Mouse (Mus musculus) kidney, postnatal 14 days (tissue): ENCODE measurements around the gene Smim22.

ENCODE experiments used
- DNase-seq: peaks from one replicate; pipeline ENCODE4 v3.0.0; 2022; ENCODE audit warnings: mixed read lengths

Smim22 gene

DNA sequence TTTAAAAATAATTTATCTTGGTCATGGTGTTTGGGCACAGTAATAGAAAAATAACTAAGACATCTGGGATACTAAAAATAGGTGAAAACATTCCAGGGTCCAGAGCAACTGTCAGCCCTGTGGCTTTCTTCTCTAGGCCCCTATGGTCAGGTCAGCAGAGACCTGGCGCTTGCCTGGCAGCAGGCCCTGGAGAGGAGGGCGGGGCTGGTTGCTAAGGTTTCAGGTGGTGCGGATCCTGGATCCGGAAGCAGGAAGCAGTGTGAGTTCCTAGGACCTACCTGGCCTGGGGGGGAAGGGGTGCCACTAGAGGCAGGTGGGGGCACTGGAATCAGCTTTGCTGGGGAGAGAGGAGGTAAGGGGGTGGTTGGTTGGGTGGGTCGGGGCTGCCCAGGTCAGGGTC, at the start of gene Smim22:
Gene Smim22 (plus strand): TSS at position 222 of the 400 bp plus-strand sequence.
- DNase-seq, result peak; percentile 84

DNA sequence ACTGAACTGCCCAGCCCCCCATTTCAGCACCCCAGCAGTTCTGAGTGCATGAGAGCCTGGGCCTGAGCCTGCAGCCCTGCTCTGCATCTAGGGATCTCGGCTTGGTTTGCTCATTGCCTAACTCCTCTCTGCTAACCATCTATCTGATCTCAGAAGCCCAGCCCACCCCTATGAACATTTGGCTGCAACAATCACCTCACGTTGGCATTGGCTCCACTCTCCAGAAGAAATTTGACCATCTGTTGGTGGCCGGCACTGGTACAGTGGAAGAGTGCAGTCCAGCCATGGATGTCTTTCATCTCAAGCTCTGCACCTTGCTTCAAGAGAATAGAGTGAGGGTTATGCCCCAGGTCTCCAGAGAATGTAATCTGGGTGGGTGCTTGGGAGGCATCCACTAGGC, 49.6 kb upstream of the Smim22 start:
- DNase-seq, result no peak

DNA sequence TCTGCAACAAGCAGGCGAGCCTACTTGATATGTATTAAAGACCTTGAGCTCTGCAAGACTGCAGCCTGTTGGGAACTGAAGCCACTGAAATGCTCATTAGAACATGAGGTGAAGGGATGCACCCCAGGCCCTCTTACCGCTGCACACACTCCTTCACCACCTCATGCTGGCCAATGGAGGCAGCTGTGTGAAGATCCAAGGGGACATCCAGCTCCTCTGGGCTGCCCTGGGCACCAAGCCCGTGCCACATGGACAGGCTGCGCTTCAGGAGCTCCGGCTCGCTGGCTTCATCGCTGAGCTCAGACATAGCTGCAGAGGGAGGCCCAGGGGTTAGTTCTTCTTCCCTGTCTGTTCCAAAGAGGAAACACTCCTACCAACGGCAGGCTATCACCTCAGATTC, 46.8 kb upstream of the Smim22 start:
- no peak for DNase-seq

DNA sequence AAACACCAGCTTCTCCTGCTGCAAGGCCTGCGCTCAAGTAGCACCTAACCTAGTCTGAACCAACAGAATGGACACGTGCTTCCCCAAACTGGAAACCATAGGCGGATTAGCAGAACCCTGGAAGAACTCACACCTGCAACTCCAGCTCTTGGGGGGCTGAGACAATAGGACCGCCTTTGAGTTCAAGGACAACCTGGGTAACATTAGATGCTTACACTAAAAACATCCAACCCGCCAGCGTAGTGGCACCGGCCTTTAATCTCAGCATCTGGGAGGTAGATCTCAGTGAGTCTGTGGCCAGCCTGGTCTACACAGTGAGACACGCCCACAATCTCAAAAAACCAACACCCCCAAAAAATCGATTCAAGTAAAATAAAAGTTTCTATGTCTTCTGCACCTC, 43.7 kb upstream of the Smim22 start:
- DNase-seq, result no peak

DNA sequence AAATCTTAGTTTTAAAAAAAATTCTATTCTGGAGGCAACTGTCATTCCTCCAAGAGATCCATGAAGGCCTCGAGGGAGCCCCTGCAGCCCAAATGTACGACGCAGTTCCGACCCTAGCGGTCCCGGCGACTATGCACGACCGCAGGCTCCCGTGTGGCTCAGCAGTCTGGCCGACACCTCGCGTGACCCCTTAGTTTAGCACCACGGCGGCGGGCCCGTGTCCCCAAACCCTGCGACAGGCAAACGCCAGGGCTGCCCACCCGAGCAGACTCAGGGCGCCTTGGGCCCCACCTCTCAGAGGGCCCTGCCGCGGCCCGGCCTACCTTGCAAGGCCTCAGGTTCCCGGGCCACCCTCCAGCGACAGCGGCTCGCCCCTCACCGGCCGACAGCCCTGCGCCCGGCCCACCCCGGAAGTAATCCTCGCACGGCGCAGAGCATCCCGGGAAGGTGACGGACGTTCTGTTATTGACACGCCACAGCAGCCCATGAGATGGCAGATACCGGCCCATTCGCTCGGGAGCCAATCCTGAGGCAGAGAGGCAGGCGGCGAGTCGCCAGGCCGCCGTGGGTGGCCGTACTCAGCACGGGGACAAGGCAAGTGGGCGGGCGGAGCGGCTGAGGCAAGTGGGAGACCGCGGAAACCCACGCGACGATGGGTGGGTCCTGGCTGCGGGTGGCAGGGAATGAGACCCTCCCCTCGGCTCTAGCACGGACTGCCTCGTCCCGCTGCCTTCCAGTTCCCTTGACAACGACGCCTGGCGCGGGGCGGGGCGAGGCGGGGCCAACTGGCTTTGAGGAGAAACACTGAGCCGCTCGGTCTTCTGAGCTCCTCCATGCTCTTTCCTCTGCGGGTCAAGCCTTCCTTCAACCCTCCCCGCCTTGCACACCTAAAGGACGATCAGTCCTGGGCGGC, 43.0 kb upstream of the Smim22 start, which contains the start of gene Anks3:
Gene Anks3 (minus strand): TSS at position 409 of the 913 bp plus-strand sequence.
- DNase-seq, result peak; percentile 99

DNA sequence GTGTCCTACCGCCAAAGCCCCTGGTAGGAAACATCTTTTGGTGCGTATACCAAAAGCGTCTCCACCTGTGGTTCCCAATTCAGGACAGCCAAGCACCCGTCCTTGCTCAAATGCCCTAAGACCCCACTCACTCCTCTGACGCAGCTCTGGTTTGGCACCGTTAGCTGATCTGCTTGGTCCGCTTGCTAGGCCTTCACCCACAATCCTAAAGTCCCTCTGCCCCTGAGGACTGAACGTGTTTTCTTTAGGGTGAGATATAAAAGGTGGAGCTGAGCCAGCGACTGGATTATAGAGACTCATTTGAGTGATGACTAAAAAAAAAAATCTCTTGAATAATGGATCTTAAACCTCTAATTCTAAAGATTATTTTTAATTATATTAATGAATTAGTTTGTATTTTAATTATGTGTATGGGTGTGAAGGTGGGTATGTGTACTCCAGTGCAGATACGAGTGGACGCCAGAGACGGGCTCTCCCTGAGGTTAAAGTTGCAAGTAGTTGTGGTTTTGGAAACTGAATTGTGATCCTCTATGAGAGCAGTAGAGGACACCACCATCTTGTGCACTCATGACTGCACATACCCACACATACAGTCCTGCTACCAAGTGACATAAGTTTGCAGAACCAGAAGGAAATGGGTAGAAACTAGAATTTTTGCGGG, 42.2 kb upstream of the Smim22 start:
- DNase-seq, result no peak

DNA sequence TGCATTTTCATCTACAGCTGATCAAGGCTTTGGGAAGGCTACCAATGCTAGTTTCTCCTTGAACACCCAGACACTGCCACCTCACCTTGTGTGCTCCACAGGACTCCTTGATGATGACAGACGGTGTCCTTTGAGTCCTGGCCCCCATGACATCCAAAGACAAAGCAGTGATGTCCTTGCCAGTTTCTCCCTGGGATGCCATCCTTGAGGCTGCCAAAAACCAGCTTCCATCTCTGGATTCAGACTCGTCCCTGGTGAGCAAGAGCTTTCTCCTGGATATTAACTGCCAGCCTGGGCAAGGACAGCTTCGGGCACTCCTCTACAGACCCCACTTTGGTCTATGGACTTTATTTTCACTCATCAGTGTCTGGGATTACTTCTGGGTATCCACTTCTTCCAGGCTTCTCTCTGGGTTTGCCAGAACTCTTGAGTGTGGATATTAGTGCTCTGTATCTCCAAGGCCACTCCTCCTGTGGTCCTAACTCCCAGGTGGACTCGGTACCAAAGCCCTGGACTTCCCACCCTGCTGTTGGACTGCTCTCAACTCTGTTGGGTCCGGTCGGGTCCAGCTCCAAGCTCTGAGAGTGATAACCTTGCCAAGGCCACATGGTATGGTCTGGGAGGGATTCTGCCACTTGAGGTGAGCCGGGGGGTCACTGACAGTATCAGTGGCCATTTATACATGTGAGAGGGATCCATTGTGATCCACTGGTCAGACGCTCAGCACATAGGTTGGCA, 41.5 kb upstream of the Smim22 start:
- no peak for DNase-seq

DNA sequence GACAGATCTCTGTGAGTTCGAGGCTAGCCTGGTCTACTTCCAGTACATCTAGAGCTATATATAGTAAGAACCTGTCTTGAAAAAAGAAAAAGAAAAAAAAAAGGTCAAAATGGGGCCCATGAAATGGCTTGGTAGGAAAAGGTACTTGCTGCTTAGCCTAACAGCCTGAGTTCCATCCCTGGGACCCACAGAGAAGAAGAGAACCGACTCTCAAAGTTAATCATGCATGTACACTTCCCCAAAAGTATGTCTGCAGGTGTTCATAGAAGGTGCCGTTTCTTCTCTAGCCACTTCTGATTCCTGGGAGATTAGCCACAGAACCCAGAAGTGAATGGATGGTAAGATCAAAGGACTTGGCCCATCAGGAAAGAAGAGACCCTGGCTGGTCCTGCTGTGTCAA, 38.7 kb upstream of the Smim22 start:
- no peak for DNase-seq

DNA sequence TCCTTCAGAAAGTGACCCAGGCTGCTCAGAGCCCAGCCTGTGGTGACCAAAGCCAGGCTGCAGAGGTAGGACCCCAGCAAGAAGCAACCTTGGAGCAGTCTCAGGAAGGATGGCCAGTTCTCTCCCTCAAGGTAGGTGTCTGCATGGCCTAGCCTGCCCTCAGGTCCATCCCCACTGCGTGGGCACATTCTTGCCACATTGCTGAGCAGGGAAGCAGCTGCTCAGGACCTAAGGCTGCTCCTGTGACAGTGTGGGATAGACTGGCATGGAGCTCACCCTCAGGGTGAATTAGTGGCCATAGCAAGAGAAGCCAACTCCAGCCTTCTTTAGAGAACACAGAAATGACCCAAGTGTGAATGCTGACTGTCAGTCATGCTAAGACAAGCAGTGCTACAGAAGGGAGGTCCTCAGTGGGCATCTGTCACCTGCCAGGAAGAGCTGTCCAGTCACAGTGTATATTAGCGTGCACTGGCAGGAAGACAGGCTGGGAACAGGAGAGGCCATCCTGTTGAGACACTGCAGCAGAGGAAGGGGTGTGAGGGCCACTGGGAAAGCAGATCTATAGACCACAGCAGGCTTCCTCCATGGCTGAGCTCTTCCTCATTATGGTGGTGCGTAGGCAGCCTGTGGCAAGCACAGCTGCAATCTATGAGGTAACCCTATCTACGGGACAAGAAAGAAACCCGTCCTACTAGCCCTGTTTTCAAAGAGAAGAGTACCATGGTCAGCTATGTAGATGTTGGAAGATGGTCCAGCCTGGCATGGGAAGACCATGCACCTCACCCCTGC, 37.8 kb upstream of the Smim22 start:
- no peak for DNase-seq

DNA sequence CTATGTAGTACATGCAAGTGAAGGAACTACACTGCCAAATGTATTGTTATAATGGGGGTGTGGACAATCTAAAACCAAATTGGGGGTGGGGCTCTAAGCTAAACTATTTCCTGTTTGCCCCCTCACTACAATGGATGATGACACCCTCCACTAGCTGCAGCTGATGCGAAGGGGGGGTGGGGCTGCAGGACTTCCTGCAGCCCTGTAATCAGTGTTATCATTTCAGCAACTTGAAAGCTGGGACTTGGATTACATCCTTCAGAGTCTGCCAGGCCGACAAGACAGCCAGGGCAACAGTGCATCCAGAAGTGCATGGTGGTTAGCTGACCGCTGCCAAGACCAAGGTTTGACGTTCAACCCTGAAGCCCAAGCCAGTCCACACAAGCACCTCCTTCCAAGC, 35.5 kb upstream of the Smim22 start:
- peak; percentile 32 for DNase-seq

DNA sequence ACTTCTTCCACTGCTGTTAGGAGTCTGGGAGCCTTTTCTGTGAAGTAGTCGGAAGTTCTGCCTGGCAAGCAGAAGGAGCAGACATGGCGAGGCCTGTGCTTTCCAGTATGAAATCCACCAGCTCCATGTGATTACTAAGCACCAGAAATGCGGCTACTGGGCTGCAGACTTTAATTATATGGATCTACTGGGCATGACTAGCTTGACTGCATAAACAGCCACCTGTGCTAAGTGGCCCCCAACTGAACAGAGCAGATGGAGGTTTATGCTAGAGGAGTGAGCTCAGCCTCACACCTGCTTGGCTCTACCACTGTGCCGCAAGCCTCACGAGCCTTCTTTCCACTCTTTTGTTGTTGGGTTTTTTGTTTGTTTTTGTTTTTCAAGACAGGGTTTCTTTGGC, 32.6 kb upstream of the Smim22 start:
- DNase-seq, result no peak

DNA sequence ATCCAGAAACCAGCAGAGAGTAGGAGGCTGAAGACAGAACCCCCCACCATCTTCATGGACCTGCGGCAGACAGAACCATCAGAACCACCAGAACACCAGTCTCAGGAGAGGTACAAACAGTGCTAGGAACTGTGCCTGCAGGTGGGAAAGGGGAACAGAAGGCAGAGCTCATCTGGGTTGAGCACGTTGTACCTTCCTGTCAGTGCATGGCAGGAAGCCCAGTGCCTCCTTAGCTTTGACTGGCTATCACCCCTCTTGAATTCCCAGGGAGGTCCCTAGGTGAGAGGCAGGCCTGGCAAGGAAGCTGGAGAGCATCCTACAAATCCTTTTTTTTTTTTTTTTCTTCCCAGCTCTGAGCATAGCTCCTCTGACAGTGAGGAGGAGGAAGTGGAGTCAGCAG, 30.9 kb upstream of the Smim22 start:
- no peak for DNase-seq

DNA sequence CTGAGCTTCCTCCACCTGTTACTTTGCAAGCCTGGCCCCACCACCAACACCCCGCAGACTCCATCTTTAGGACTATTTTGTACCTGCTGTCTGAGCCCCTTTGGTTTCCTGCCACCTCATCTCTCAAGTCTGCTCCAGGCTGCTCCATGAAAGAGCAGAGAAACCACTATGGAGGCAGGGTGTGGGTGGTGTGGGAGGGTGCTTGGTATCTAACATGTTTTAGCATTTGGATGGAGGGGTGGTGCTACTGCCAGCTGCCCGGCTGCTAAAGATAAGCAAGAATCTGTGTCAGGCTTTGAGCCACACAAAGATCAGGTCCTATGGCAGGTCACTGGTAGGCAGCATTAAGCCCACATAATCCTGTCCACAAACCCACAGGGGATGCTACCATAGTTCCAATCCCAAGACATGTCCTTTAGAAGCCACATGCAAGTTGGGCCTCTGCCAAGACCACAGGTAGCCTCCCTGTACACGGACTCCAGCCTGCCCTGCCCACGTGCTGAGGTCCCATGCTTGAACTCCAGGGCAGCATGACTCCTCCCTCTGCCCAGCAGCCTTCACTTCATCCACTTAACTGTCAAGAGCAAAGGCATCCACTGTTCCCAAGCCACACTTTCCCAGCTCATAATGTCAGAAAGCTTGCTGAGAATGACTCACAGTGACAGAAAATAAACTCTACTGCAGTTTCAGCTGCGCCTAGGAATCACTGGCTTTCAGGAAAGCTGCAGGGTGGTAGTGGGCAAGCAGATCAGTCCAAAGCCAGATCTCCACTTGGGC, 28.6 kb upstream of the Smim22 start:
- DNase-seq, result peak; percentile 43

DNA sequence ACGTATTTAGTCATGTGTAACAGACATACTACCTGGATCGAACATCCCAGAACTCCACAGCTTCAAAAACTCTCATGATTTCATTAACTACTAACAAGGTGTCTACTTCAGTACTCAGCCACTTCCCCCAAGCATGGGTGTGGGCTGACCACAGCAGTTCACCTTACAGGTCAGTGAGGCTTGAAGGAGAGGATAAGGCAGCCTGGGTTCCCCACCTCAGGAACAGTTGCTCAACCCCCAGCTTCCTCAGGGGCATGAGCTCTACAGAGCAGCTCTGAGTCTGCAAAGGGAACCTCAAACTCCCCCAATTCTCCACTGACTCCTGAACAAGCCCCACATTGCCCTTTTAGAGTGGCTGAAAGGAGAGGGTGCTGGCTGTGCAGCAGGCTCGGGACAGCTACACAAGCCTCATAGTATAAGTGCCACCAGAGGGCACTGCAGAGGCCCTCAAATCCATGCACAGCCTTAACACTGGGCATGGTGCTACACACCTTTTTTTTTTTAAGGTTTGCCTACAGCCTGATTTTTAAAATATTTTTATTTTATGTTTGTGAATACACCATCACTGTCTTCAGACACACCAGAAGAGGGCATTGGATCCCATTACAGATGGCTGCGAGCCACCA, 27.2 kb upstream of the Smim22 start:
- peak; percentile 55 for DNase-seq

DNA sequence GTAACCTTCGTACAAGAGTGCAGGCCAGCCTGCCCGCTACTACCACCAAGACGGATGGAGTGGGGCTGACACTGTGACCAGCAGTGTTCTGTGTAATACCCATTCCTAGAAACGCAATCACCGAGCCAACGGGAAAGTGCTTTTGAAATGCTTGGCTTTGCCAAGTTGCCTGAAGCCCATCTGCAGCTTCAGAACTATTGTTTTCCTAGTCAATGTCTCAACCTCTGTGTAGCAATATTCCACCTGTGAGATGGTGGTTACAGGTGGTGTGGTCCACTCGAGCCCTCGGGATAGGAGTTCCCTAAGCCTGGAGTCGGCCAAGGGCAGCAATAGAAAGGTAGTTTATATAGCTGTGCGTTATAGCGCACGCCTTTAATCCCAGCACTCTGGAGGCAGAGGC, 22.4 kb upstream of the Smim22 start:
- DNase-seq, result no peak

DNA sequence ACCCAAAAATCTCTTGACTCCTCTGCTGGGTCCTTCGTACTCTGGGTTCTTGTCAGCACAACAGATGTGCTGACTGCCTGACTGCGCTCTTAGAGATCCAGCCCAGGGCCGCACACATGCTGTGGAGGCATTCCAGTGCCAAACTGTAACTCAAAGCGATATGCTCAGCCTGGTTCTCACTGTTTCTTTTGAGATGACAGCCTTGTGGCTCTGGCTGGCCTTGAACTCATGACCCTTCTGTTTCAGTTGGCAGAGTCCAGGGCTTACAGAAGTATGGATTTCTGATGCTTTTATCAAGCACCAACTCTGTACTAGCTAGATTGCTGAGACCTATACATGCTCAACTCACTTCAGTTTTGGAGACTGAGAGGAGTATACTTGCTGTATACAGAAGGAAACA, 13.8 kb upstream of the Smim22 start:
- no peak for DNase-seq

DNA sequence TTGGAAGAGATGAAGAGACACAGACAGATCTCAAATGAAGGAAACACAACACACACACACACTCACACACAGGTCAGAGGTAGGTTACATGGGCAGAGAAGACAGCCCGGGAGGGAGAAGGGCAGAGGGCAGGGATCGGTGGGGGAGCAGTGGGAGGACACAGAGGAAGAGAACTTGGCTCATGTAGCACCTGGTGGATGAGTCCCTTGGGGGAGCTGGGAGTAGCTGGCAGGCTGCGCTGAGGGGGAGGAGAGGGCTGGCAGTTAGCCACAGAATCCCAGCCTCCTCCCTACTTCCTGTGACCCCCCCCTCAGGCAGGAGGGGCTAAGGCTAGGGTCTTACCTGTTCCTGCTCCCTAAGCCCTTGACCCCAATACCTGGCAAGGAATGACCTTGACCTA, 9.5 kb upstream of the Smim22 start, which contains the start of gene Sept12:
Gene Sept12 (minus strand): TSS at position 300 of the 400 bp plus-strand sequence.
- DNase-seq, result peak; percentile 17

DNA sequence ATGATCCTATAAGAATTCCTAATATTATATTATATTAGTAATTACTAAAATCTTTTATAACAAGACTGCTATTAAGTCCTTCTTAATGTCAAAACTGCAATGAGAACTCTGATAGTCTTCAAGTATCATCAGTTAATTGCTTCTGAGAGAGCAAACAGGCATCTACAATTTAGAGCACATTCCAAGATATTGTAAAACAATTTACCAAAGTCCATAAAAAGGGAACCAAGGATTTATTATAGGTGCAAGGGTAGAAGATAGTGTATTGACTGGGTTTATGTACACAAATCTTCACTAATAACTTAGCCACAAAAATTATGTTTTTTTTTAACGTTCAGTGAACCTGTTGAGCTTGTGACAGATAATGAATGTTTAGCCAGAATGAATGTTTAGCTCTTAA, 8.1 kb upstream of the Smim22 start:
- DNase-seq, result no peak

DNA sequence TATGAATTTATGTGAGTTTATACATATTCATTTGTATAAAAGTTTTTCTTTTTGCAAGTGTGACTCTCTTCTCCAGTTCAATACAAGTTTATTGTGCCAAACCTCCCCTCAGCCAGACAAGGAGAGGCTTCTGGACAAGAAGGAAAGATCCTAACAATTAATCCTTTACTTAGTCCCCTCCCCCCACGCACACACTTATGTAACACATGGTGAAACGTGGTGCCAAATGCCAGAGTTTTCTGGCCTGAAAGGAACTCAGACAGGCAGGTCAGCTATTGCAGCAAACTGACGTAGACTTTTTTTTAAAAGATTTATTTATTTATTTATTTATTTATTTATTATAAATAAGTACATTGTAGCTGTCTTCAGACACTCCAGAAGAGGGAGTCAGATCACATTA, 6.5 kb upstream of the Smim22 start:
- DNase-seq, result peak; percentile 28

DNA sequence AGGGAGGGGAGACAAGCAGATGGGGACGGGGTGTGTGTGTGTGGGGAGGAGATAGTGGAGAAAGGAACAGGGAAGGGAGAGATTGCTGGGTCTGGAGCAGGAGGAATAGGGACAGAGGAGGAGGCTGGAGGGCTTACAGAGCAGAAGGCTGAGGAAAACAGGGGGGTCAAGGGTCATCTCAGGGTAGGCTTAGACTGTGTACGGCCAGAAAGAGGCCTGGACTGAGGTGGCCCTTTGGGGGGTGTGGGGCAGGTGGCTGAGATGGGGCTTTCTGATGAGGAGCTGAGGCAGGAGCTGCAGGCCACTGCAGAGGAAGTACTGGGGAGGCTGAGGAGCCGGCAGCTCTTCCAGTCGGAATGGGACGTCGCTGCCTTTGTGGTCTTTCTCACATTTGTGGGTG, 404 bp downstream of the Smim22 start:
- peak; percentile 14 for DNase-seq

DNA sequence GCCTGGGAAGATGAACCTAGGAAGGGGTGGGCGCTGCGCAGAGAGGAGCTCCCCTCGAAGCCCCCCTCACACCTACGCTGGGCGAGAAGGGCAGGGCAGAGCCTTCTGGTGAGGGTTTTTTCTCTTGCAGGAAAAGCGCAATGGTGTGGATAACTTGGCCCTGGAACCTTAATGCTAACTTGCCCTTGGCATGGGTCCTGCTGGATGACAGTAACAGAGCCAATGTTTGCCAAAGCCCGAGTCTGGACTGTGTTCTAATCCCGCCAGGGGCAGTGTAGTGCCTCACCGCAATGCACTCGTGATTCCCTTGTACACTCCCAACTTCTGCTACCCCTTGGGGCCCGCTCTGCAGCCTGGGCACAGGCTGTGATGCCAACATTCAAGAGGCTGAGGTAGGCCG, 988 bp downstream of the Smim22 start:
- peak; percentile 22 for DNase-seq
